In the genomic region with DNA sequence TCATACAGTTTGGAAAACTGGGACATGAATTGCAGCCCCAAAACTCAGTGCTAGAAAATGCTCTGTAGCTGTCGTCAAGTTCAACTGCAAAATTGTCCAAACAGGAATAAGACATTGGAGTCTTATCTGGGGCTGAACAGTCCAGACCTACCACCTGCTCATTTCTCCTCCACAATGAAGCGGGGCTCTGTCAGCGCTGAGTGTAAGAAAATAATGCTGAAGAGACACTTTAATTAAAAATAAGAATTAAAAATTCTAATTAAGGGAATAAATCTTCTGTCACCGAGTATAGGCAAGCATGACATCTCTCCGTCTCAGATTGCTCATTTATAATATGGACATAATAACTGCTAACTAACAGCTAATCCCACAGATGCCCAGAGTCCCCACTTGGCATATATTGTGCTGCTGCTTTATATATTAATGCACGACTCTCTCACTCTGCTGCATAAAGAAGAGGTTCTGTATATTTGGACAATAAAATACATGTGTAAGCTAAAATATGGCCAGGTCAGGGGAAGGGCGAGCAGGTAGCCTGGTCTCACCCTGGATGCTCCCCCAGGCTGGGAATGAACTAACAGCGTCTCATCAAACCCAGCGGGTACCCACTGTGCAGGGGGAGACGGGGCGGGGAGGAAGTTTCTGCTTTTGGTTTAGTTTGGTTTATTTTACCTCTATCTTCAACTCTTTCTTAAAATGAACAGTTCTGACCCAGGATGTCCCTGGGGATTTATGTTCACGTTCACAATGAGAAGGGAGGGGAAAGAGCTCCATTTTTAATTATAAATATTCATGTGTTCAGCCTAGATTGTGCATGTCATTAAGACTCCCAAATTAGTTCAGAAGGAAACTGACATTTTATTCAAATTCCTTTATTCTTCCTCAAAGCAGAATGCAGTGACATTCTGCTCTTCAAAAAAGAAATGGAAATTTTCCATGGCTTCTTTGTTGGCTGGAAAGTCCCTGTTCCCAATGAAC, we compare ENCODE assay signal across 17 mouse cellular contexts.
DNase-seq lines count a peak whose midpoint lies in the region; ATAC-seq and TF ChIP-seq lines count a peak whose summit lies in the region.
"Had no signal": no experiment of that assay in that cellular context is flagged by ENCODE, and none has a peak within 500 bp of the region (broad histone marks: within the 10 kb centered on the region; RNA-seq: fewer than 3 reads in every experiment).

No protein-coding gene starts in this region.

- H3K36me3 ChIP-seq in hindbrain, embryonic 12.5 days: no peaks in the 10 kb centered on the region
- no peaks in the 10 kb centered on the region for H3K36me3 ChIP-seq in hindbrain, postnatal 0 days (ENCODE audit: insufficient read depth, low read length)
- H3K36me3 ChIP-seq in forebrain, embryonic 16.5 days (ENCODE audit: control insufficient read depth, insufficient read depth): no peaks in the 10 kb centered on the region
- H3K36me3 ChIP-seq in midbrain, embryonic 14.5 days (ENCODE audit: control insufficient read depth, insufficient read depth, low read length): no peaks in the 10 kb centered on the region
- H3K36me3 ChIP-seq: embryonic facial prominence, embryonic 10.5 days; kidney, embryonic 15.5 days; liver, embryonic 15.5 days had no signal

- no peaks in the 10 kb centered on the region for H3K27me3 ChIP-seq in hindbrain, embryonic 12.5 days
- no peaks in the 10 kb centered on the region for H3K27me3 ChIP-seq in hindbrain, postnatal 0 days (ENCODE audit: insufficient read depth, low read length)
- no peaks in the 10 kb centered on the region for H3K27me3 ChIP-seq in forebrain, embryonic 16.5 days (replicated peaks; ENCODE audit: control insufficient read depth, insufficient read depth, low read length)
- no peaks in the 10 kb centered on the region for H3K27me3 ChIP-seq in midbrain, embryonic 14.5 days (ENCODE audit: control insufficient read depth, insufficient read depth, low read length)
- H3K27me3 ChIP-seq: kidney, embryonic 15.5 days; liver, embryonic 15.5 days had no signal

- no peak overlapping the region for H3K27ac ChIP-seq in hindbrain, embryonic 12.5 days
- no peak overlapping the region for H3K27ac ChIP-seq in hindbrain, postnatal 0 days
- peak overlapping the region; percentile 86 for H3K27ac ChIP-seq in forebrain, embryonic 16.5 days (ENCODE audit: low read length)
- H3K27ac ChIP-seq in midbrain, embryonic 14.5 days (replicated peaks; ENCODE audit: low read depth, low read length): 0 out of 2 replicates have a peak overlapping the region, but pooled peaks have one; percentile 20
- H3K27ac ChIP-seq: embryonic facial prominence, embryonic 10.5 days; heart, adult 2 months; kidney, embryonic 15.5 days; liver, embryonic 15.5 days had no signal

- 68% methylated on average over 12 of the region's 12 CpGs for WGBS in hindbrain, embryonic 12.5 days
- WGBS in hindbrain, postnatal 0 days: 62% methylated on average over 12 of the region's 12 CpGs
- WGBS in forebrain, embryonic 16.5 days: 33% methylated on average over 12 of the region's 12 CpGs
- WGBS in midbrain, embryonic 14.5 days: 61% methylated on average over 12 of the region's 12 CpGs

- H3K4me3 ChIP-seq in hindbrain, embryonic 12.5 days: no peak overlapping the region
- H3K4me3 ChIP-seq in hindbrain, postnatal 0 days (ENCODE audit: low read length): no peak overlapping the region
- no peak overlapping the region for H3K4me3 ChIP-seq in forebrain, embryonic 16.5 days (replicated peaks; ENCODE audit: low read length)
- H3K4me3 ChIP-seq in midbrain, embryonic 14.5 days (replicated peaks; ENCODE audit: low read depth, low read length): no peak overlapping the region
- H3K4me3 ChIP-seq: embryonic facial prominence, embryonic 10.5 days; heart, adult 2 months; kidney, embryonic 15.5 days; liver, embryonic 15.5 days had no signal

- H3K9me3 ChIP-seq in hindbrain, embryonic 12.5 days (replicated peaks): no peaks in the 10 kb centered on the region
- H3K9me3 ChIP-seq in hindbrain, postnatal 0 days (ENCODE audit: low read length): no peaks in the 10 kb centered on the region
- no peaks in the 10 kb centered on the region for H3K9me3 ChIP-seq in forebrain, embryonic 16.5 days (ENCODE audit: control insufficient read depth, low read length)
- no peaks in the 10 kb centered on the region for H3K9me3 ChIP-seq in midbrain, embryonic 14.5 days (ENCODE audit: control insufficient read depth, low read length)
- H3K9me3 ChIP-seq: embryonic facial prominence, embryonic 10.5 days; kidney, embryonic 15.5 days; liver, embryonic 15.5 days had no signal

- H3K9ac ChIP-seq in hindbrain, embryonic 12.5 days: no peak overlapping the region
- H3K9ac ChIP-seq in hindbrain, postnatal 0 days (replicated peaks; ENCODE audit: low read length): no peak overlapping the region
- peak overlapping the region; percentile 27; the same call in 1 of the 2 replicates for H3K9ac ChIP-seq in forebrain, embryonic 16.5 days (replicated peaks; ENCODE audit: low read depth, low read length)
- H3K9ac ChIP-seq in midbrain, embryonic 14.5 days (replicated peaks; ENCODE audit: low read length): no peak overlapping the region
- H3K9ac ChIP-seq: kidney, embryonic 15.5 days; liver, embryonic 15.5 days had no signal

- DNase-seq in hindbrain, postnatal 0 days (ENCODE audit: low spot score): no peak
- peak; percentile 28 for DNase-seq in brain, adult 2 months (ENCODE audit: low read depth, low spot score)
- peak; percentile 45 for DNase-seq in midbrain, embryonic 14.5 days
- DNase-seq in thymus, postnatal 0 days (ENCODE audit: low spot score): no peak
- DNase-seq: adrenal gland, postnatal 36 days; cerebellum, adult 2 months; gastrocnemius, postnatal 10 days; heart, adult 2 months; heart, postnatal 36 days; thymus, postnatal 25 days had no signal

- H3K4me1 ChIP-seq in hindbrain, embryonic 12.5 days: peaks cover 7% of the 10 kb centered on the region; the same call in 1 of the 2 replicates
- no peaks in the 10 kb centered on the region for H3K4me1 ChIP-seq in hindbrain, postnatal 0 days (ENCODE audit: insufficient read depth, low read length)
- H3K4me1 ChIP-seq in forebrain, embryonic 16.5 days (replicated peaks; ENCODE audit: control insufficient read depth, insufficient read depth, low read length): peaks cover 12% of the 10 kb centered on the region
- H3K4me1 ChIP-seq in midbrain, embryonic 14.5 days (ENCODE audit: control insufficient read depth, insufficient read depth, low read length): no peaks in the 10 kb centered on the region
- H3K4me1 ChIP-seq: kidney, embryonic 15.5 days; liver, embryonic 15.5 days had no signal

- H3K4me2 ChIP-seq in hindbrain, embryonic 12.5 days (replicated peaks): no peak overlapping the region
- no peak overlapping the region for H3K4me2 ChIP-seq in hindbrain, postnatal 0 days (ENCODE audit: low read depth, low read length)
- H3K4me2 ChIP-seq in forebrain, embryonic 16.5 days (ENCODE audit: low read length): peak overlapping the region; percentile 12; the same call in 1 of the 2 replicates
- H3K4me2 ChIP-seq in midbrain, embryonic 14.5 days (ENCODE audit: low read length): no peak overlapping the region
- H3K4me2 ChIP-seq: kidney, embryonic 15.5 days; liver, embryonic 15.5 days had no signal

- ATAC-seq in hindbrain, embryonic 12.5 days (ENCODE audit: low FRiP score): peak; percentile 56; the same call in 1 of the 2 replicates
- ATAC-seq in hindbrain, postnatal 0 days: no peak
- peak; percentile 82 for ATAC-seq in forebrain, embryonic 16.5 days
- ATAC-seq in midbrain, embryonic 14.5 days (ENCODE audit: low FRiP score, low TSS enrichment): 0 out of 2 replicates have a peak, but pooled peaks have one; percentile 27
- ATAC-seq in erythroid progenitor cell, adult 5-6 weeks (replicated peaks; ENCODE audit: low FRiP score, poor library complexity, severe bottlenecking): no peak
- ATAC-seq: intestine, embryonic 16.5 days had no signal

- no peak for TF ChIP-seq CTCF in hindbrain, postnatal 0 days (IDR thresholded peaks at IDR 0.05; ENCODE audit: low read depth)

Comparison
In these comparisons a context has a peak if more than half of its experiments do, and no peak if none do; other contexts are left out.
1. ATAC-seq: peak in hindbrain, embryonic 12.5 days (single experiment), forebrain, embryonic 16.5 days (single experiment) and midbrain, embryonic 14.5 days (single experiment); none in hindbrain, postnatal 0 days (single experiment) and erythroid progenitor cell, adult 5-6 weeks (single experiment).
2. H3K27ac ChIP-seq: peak in forebrain, embryonic 16.5 days (single experiment) and midbrain, embryonic 14.5 days (single experiment); none in hindbrain, embryonic 12.5 days (single experiment) and hindbrain, postnatal 0 days (single experiment).
3. DNase-seq: peak in brain, adult 2 months (single experiment) and midbrain, embryonic 14.5 days (single experiment); none in hindbrain, postnatal 0 days (single experiment) and thymus, postnatal 0 days (single experiment).